Mouse (Mus musculus): ENCODE data around the gene Olfr90.
"Not testable (repeated sequence)": the region's sequence is repeated elsewhere in the genome, so short reads cannot be mapped to it uniquely, and the experiment has no call there.

Olfr90 gene

GRCm38 (mm10) chr17:37088399-37088798, at the start of gene Olfr90:
Olfr90 (minus strand) TSS chr17:37088499.
- no peak for DNase-seq (ENCODE audit: low spot score in 2 of 2)

DNA sequence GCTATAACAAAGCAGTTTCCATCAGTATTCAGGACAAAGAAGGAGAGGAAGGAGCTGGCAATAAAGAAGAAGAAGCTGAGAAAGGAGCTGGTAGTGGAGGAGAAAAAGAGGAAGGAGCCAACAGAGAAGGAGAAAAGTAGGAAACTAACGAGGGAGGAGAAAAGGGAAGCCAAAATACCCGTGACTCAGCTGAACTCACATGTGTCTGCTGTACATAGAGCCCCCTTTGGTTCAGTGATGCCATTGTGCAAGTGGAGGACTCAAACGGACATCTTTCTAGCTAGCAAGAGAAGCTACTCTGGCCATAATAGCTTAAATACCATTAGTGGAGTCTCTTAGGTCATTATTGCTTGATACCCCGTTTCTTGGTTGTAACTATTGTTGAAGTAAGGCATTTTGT, 43.1 kb upstream of the Olfr90 start:
- not testable (repeated sequence) for DNase-seq (ENCODE audit: low spot score in 2 of 2)

DNA sequence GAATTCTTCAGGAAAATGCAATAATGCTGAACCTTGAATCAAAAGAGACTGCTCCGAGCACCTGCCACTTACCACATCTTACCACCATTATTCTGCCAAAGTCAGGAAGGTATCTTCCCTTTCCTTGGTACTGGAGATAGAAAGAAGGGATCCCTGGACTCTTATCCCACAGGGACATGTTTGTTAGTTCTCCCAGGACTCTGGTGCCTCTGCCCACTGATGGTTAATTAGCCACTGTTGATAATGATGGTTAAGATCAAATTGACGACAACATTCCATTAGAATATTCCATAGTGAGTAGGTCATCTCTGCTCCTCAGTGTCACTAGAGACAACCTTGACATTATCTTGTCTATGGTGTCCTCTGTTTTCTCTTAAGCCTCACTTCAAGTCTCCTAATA, 31.7 kb upstream of the Olfr90 start, which contains the start of gene Olfr92:
Gene Olfr92 (minus strand): TSS at position 101 of the 400 bp plus-strand sequence.
- DNase-seq (ENCODE audit: low spot score in 2 of 2): no peak

GRCm38 (mm10) chr17:37098178-37098577, 9.9 kb upstream of the Olfr90 start, which contains the start of gene Olfr91:
Olfr91 (minus strand) TSS chr17:37098278.
- DNase-seq (ENCODE audit: low spot score in 2 of 2): no peak

- no peak for DNase-seq (ENCODE audit: low spot score in 2 of 2)
Measured at GRCm38 (mm10) chr17:37093289-37093688, 5.0 kb upstream of the Olfr90 start.

- no peak for DNase-seq (ENCODE audit: low spot score in 2 of 2)
Measured at GRCm38 (mm10) chr17:37092198-37092597, 3.9 kb upstream of the Olfr90 start.

DNA sequence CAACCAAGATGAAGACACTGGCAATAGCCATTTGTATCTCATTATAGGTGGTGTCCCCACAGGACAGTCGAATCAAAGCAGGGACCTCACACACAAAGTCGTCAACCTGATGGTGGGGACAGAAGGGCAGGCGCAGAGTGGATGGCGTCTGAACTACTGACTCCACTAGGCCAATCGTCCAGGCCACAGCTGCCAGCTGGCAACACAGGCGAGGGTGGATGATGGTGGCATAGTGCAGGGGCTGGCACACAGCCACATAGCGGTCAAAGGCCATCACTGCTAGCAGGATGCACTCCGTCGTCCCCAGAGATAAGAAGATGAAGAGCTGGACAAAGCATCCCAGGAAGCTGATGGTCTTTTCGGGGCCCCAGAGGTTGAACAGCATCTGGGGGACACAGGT, 2.8 kb downstream of the Olfr90 start:
- DNase-seq (ENCODE audit: low spot score in 2 of 2): no peak

- DNase-seq (ENCODE audit: low spot score in 2 of 2): no peak
Measured at GRCm38 (mm10) chr17:37084632-37085031, 3.7 kb downstream of the Olfr90 start.

- peak in 1 of 2 experiments; percentile 55 for DNase-seq (ENCODE audit: low spot score in 2 of 2)
Measured at GRCm38 (mm10) chr17:37083327-37083726, 5.0 kb downstream of the Olfr90 start.

- DNase-seq (ENCODE audit: low spot score in 2 of 2): no peak
Measured at GRCm38 (mm10) chr17:37081659-37082058, 6.6 kb downstream of the Olfr90 start.

- no peak for DNase-seq (ENCODE audit: low spot score in 2 of 2)
Measured at GRCm38 (mm10) chr17:37080119-37080518, 8.2 kb downstream of the Olfr90 start.

DNA sequence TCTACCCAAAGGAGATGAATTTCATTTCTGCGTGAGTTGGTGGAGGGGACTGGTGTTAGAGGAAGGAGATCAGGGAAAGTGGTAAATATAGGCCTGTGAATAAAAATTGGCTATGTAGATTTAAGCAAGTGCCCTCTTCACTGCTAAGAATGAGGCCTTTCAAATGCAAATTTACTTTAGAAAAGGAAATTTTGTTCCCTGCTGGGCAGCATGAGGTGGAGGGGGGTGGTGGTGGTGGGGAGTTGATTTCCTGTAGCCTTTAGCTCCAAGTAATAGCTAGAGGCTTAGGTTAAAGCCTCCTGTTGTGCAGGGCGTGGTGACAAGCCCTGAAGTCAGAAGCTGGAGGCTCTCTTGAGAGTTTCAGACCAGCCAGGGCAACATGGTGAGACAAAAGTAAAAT, 9.3 kb downstream of the Olfr90 start:
- DNase-seq (ENCODE audit: low spot score in 2 of 2): no peak

DNA sequence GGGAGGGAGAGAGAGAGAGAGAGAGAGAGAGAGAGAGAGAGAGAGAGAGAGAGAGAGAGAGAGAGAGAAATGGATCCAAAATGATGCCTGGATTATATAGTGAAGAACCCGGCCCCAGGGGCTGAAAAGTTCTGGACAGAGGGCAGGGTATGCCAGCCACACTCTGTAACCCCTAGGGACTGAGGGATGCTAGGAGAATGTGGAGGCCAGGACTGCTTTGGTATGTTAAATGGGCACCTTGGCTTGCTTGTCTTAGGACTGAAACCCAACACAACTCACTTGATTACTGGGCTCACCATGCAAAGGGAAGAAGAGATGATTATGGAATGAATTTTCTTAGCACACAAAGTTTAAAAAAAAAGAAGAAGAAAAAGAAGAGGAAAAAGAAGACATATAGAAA, 10.1 kb downstream of the Olfr90 start:
- no peak for DNase-seq (ENCODE audit: low spot score in 2 of 2)

DNA sequence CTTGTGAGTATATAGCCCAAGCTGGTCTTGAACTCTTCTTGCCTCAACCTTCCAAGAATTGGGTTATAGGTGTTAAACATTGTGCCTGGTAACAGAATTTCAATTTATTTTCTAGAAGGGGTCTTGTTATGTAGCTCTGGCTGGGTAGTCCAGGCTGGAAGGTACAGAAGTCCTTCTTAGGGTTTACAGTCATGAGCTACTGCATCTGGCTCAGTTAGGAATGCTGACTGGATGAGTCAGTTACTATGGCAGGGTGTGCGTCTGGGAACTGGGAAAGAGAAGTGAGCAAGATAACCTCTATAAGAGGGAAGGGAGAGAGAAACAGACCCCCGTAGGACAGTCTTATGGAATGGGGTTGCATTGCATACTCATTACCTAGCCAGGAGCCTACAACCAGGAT, 12.5 kb downstream of the Olfr90 start:
- DNase-seq (ENCODE audit: low spot score in 2 of 2): no peak

- DNase-seq (ENCODE audit: low spot score in 2 of 2): no peak
Measured at GRCm38 (mm10) chr17:37075181-37075580, 13.1 kb downstream of the Olfr90 start.

GRCm38 (mm10) chr17:37072730-37073276, 15.5 kb downstream of the Olfr90 start:
- no peak for DNase-seq (ENCODE audit: low spot score in 2 of 2)

GRCm38 (mm10) chr17:37072080-37072729, 16.1 kb downstream of the Olfr90 start:
- DNase-seq (ENCODE audit: low spot score in 2 of 2): no peak

DNA sequence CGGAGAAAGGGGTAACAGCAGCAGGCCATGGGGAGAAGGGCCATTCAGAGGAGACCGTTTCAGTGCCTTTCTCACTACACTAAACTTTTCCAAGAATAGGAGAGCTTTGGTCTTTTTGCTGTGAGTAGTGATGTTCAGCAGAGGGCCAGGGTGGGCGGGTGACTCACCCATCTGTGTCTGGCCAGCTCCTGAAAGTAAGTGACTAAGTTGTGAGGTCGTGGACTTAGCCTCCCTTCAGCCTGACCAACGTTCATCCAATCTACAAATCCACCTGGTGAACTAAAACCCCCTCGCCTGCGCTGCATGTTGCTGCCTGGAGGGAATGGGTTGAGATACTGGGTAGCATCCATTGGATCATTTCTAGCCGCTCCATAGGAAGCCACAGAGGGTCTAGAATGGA, 18.2 kb downstream of the Olfr90 start:
- DNase-seq (ENCODE audit: low spot score in 2 of 2): no peak

DNA sequence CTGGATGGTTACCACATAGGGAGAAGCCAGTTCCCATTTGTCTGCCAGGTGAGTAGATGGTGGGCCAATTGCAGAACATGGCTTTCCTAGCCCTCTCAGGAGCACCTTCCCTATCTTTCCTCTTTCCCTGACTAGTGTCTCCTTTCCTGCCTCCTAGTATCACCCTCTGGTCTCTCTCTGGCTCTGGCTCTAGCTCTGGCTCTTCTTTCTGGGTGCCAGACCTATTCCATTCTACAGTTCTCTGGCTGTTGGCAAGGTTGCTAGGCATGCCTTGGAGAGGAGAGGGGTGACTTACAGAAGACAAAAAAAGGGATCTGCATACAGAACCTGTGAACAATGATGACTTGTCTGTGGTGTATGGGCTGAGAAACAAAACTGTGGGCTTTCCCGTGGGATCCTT, 20.4 kb downstream of the Olfr90 start:
- no peak for DNase-seq (ENCODE audit: low spot score in 2 of 2)

DNA sequence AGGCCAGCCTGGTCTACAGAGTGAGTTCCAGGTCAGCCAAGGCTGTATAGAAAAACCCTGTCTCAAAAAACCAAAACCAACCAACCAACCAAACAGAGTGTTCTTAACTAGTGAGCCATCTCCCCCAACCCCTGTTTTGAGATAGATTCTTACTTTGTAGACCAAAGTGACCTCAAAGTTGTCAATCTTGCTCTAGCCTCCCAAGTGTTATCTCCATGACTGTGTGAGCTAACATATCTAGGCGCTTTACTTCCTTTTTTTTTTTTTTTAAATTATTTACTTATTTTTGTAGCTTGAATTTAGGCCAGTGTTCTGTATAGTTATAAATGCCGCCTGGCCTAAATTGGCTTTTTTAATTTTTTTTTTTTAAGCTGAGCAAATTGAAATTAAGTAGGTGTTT, 22.3 kb downstream of the Olfr90 start:
- no peak for DNase-seq (ENCODE audit: low spot score in 2 of 2)

GRCm38 (mm10) chr17:37063686-37064495, 24.4 kb downstream of the Olfr90 start:
- no peak for DNase-seq (ENCODE audit: low spot score in 2 of 2)

- DNase-seq (ENCODE audit: low spot score in 2 of 2): no peak
Measured at GRCm38 (mm10) chr17:37063063-37063462, 25.2 kb downstream of the Olfr90 start.

GRCm38 (mm10) chr17:37062101-37062641, 26.1 kb downstream of the Olfr90 start:
- no peak for DNase-seq (ENCODE audit: low spot score in 2 of 2)

Data from thymus, postnatal 10 days (tissue).